Mouse (Mus musculus) CD8-positive naive resting alpha-beta T cell, adult 2 months (primary cell): ENCODE results near the gene Selenoh.

Experiments used
- DNase-seq, 2 experiments: peaks; one replicate each; pipeline ENCODE4 v3.0.0; 2022; ENCODE audit warnings: low read depth in 2 of 2, low spot score in 2 of 2

The Selenoh gene

GRCm38 (mm10) chr2:84670569-84670933, at the start of gene Selenoh:
Gene Selenoh, minus strand, starts transcription at chr2:84670770.
- DNase-seq = peak; percentile 77 to 87

- DNase-seq = no peak
Measured at GRCm38 (mm10) chr2:84717357-84717756, 46.8 kb upstream of the Selenoh start.

DNA sequence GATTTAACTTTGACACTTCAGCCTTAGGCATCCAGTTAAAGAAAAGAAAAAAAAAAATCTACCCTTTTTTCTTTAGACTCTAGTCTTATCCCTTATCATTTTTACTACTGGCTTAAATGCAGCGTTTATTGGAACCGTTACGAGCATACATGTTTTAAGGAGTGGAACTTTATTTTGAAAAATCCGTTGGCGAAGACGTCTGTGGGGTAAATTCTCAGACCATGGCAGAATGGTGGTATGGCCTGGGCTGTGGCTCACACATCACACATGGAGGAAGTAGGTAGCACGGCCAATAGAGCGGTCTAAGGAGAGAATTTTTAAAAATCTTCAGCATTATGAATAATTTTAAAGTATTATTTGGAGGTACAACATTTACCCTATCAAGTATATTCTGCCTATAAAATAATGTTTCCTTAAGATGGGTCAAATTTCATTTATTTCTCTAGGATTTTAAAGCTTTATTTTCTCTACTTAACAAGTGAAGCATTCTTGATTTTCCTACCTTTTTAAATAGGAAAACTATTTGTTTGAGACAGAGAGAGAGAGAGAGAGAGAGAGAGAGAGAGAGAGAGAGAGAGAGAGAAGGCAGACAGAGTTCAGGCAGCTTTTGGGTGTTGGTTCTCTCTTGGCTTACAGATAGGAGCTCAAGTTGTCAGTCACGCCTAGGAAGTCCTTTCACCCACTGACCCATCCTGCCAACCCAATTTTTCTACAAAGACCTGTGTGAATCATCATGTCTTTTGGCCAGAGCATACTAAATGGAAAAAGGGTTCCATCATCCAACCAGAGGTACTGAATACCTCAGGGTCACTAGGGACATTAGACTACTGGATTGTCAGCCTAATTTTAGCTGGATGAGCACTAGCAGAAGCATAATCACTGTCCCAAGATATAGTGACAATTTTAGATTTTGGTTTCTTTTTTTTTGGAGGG, 46.1 kb upstream of the Selenoh start:
- no peak for DNase-seq

DNA sequence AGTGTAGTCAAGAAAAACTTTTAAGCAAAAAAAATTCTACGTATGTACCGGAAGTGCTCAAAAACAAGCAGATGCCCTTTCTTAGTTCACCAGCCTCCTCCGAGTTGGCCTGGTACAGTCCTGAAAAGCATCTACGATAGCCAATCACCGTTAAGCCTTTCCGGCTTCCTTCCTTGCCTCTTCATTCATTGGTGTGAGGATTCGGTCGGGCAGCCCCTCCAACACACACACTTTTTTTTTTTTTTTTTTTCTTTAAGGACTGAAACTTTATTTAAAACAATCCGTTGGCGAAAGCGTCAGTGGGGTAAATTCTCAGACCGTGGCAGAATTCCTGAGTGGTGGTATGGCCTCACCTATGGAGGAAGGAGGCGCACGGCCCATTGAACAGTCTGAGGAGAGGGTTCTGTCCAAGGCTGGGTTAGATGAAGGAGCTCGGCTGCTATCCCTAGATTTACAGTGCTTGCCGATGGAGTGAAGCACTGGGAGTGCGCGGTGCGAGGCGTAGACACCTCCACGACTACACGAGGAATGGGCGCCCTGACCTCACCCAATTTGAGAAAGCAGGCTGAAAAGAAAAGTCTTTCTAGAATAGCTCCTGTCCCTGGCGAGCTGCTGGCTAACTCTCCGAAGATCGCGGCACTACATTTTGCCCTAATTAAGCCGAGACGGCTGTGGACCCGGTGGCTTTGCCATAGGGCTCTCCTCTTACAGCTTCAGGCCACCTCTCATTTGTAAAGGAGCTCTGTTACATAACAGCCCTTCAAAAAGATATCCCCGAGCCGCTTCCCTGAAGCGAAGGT, 45.2 kb upstream of the Selenoh start:
- peak in 1 of 2 experiments; percentile 63 for DNase-seq

GRCm38 (mm10) chr2:84714811-84715561, 44.4 kb upstream of the Selenoh start, which contains the start of gene Zdhhc5:
Gene Zdhhc5, minus strand, starts transcription at chr2:84715180.
- DNase-seq = peak; percentile 99

DNA sequence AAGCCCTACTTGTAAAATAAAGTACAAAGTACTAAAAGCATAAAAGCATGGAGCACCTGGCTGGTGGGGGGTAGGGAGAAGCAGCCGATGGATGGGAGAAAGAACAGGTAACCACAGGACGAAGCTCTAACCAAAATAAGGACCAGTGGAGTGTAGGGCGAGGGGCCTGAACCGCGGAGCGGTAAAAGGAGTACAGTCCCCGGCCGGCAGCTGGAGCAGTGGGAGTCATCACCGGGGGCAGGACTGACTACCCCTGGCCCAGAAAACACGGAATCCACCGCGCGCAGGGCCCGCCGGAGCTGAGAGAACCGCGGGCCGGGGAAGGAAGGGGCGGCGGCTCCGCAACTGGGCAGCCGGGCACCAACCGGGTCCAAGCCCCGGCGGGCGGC, 43.8 kb upstream of the Selenoh start:
- DNase-seq = no peak

GRCm38 (mm10) chr2:84711898-84712297, 41.3 kb upstream of the Selenoh start:
- no peak for DNase-seq

DNA sequence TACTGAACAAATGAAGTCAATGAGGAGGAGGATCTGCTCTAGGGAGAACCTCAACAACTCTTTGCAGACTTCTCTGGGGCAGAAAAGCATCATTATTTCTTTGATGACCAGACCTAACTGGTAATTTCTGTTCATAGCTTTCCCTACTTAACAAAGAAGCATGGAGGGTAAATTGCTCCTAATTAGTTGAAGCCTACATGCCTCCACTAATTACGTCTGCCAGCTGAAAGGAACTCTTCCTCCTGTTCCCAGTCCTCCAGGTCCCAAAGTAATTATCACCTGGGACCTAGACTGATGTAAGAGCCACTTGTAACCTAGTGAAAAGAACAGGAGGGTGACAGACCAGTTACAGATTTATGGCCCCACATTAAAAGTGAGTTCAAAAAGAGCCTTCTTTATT, 37.0 kb upstream of the Selenoh start:
- DNase-seq = no peak

DNA sequence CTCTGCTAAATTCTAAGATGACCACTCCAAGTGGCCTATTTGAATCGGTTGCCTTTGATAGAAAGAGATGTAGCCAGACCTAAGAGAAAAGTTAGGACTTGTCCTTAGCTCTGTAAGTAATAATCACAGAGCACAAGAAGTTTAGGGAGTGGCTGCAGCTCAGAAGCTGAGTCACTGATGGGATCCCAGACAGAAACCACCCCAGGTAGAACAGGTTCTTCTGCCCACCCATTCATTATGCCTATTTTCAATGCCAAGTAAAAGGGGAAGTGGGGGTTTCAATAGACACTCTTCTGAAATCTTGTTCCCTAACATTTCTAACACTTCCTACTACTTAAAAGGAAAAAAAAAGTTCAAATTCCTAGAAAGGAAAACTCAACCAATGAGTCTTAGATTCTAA, 34.7 kb upstream of the Selenoh start:
- no peak for DNase-seq

DNA sequence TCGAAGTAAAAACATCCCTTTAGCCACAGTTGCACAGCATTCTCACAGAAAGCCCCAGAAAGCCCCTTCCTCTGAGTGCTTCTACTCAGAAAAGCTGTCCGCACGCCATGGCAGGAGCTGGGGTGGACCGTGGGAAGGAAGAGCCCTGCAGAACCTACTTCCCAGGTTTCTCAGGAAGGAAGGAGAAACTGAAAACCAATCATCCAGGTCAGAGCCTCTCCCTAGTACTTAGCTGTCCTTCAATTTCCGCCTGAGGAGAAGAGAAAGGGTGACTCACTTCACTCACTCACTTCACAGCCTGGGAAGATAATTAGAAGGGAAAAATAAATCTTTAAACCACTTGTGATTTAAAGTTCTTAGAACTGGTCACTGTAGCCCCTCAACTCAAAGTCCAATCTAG, 33.8 kb upstream of the Selenoh start:
- no peak for DNase-seq

GRCm38 (mm10) chr2:84703497-84703896, 32.9 kb upstream of the Selenoh start:
- no peak for DNase-seq

- no peak for DNase-seq
Measured at GRCm38 (mm10) chr2:84695007-84695695, 24.6 kb upstream of the Selenoh start.

DNA sequence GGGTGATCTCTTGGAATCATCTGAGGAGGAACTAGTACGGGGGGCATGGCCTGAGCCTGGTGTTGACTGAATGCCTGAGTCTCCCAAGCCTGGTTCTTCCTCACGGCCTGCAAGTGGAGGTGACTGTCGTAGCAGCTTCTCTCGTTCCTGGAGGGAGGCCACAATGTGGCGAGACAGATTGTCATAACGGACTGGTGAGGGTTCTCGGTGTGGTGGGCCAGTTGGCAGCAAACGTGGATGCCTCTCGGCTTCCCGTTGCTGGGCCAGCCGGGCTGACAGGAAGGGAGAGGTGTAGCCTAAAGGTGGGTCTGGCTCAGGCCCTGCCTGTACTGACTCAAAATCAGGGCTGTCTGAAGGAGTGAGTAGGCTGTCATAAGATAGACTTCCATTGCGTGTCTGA, 19.5 kb upstream of the Selenoh start:
- no peak for DNase-seq

GRCm38 (mm10) chr2:84688080-84688844, 17.7 kb upstream of the Selenoh start:
- no peak for DNase-seq

GRCm38 (mm10) chr2:84682605-84683183, 12.1 kb upstream of the Selenoh start:
- DNase-seq = no peak

- DNase-seq = no peak
Measured at GRCm38 (mm10) chr2:84679016-84679415, 8.4 kb upstream of the Selenoh start, which contains the start of gene Tmx2. Gene Tmx2, minus strand, starts transcription at chr2:84679140.

GRCm38 (mm10) chr2:84677968-84678880, 7.7 kb upstream of the Selenoh start, which contains the start of the genes Gm28635 and Med19:
Gene Gm28635, minus strand, starts transcription at chr2:84678041.
Gene Med19, plus strand, starts transcription at chr2:84678402.
- DNase-seq = peak; percentile 89

GRCm38 (mm10) chr2:84677270-84677967, 6.8 kb upstream of the Selenoh start:
- no peak for DNase-seq
